Mouse (Mus musculus): ENCODE results near the gene Numa1. TPM values are rescaled to one million over a fixed set of nuclear protein-coding genes. Genes with fewer than 3 reads are reported as not detected.
"Not testable (repeated sequence)": the region's sequence is repeated elsewhere in the genome, so short reads cannot be mapped to it uniquely, and the experiment has no call there.

Gene Numa1
- polyA plus RNA-seq, 1 experiment from 2014 or later, result 40.0 TPM

DNA sequence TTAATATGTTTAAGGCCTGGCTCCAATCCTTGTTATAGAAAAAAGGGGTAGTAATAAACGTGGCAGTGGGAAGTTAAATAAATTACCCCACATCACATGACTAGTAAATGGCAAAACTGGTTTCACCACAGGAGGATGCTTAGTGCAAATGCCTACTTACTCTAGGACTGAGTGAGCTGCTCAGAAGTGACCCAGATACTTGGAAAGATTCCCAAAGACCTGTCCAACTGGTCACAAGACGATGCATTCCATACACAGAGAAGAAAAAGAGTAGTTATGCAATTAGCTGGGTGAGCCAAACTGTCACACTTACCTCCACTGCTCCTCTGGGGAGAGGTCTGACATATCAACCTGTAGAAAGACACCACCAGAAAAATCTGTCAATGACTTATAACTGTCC lies 108.4 kb downstream of the Numa1 start:
- H3K4me2 ChIP-seq, result no peak overlapping the region
- H3K4me1 ChIP-seq (replicated peaks), result no peaks in the 10 kb centered on the region
- peaks cover 21% of the 10 kb centered on the region for H3K36me3 ChIP-seq
- H3K9ac ChIP-seq, result no peak overlapping the region
- H3K27ac ChIP-seq, result no peak overlapping the region
- no peak for ATAC-seq (replicated peaks; ENCODE audit: insufficient number of reproducible peaks, insufficient read depth, low FRiP score, low read depth)
- H3K27me3 ChIP-seq, result no peaks in the 10 kb centered on the region
- 66% methylated on average over 2 of the region's 2 CpGs for WGBS
- H3K4me3 ChIP-seq, result no peak overlapping the region
- H3K9me3 ChIP-seq (replicated peaks), result no peaks in the 10 kb centered on the region

DNA sequence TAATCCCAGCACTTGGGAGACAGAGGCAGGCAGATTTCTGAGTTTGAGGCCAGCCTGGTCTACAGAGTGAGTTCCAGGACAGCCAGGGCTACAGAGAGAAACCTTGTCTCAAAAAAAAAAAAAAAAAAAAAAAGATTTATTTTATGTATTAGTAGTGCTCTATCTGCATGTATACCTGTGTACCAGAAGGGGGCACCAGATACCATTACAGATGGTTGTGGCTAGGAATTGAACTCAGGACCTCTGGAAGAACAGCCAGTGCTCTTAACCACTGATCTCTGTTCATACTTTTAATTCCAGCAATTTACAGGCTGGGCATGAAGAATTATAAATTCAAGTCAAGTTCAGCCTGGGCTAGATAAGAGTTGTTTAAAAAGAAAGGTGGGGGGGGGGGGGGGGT lies 114.6 kb downstream of the Numa1 start:
- H3K36me3 ChIP-seq; ATAC-seq (replicated peaks; ENCODE audit: insufficient number of reproducible peaks, insufficient read depth, low FRiP score, low read depth); H3K9me3 ChIP-seq (replicated peaks); H3K9ac ChIP-seq; H3K4me1 ChIP-seq (replicated peaks); H3K4me3 ChIP-seq; H3K4me2 ChIP-seq; H3K27me3 ChIP-seq; H3K27ac ChIP-seq: not testable (repeated sequence)

DNA sequence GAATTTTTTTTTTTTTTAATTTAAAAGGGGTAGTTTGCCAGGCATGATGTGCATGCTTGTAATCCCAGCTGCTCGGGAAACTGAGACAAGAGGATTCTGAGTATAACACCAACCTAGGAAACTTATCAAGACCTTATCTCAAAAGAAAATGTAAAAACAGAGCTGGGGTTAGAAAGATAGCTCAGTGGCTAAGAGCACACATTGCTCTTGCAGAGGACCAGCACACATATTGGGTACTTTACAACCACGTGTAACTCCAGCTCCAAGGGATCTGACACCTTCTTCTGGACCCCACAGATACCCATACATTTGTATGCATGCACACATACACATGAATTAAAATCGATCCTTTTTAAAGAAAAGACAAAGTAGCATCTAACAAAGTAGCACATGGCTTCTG lies 127.4 kb downstream of the Numa1 start:
- ATAC-seq (replicated peaks; ENCODE audit: insufficient number of reproducible peaks, insufficient read depth, low FRiP score, low read depth), result no peak
- no peaks in the 10 kb centered on the region for H3K27me3 ChIP-seq
- peaks cover 15% of the 10 kb centered on the region for H3K4me1 ChIP-seq (replicated peaks)
- WGBS, result 70% methylated on average over 3 of the region's 3 CpGs
- no peak overlapping the region for H3K4me2 ChIP-seq
- H3K4me3 ChIP-seq, result no peak overlapping the region
- no peak overlapping the region for H3K9ac ChIP-seq
- peaks cover 11% of the 10 kb centered on the region; the same call in 1 of the 2 replicates for H3K36me3 ChIP-seq
- H3K27ac ChIP-seq, result no peak overlapping the region
- H3K9me3 ChIP-seq (replicated peaks), result no peaks in the 10 kb centered on the region

DNA sequence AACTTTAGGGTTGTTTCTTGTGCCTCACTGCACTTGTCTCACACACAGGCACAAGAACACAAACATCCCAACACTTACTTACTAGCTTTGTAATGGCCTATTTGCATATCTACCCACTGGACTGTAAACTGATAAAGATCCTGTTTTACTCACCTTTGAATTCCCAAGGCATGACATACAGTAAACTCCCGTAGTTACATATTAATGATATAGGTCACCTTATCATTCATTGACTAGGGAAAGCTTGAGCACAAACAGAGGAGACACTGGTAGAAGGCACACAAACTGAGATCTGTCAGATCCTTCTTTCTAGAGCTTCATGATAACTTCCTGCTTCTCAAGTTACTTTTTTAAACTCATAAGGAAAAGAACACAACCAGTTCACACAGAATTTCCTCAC lies 128.3 kb downstream of the Numa1 start:
- WGBS, result 71% methylated on average over 1 of the region's 1 CpGs
- Histone ChIP-seq H3K4me2 (no peak overlapping the region), H3K9me3 (replicated peaks) (no peaks in the 10 kb centered on the region), H3K27me3 (no peaks in the 10 kb centered on the region), H3K27ac (no peak overlapping the region), H3K4me3 (no peak overlapping the region), H3K9ac (no peak overlapping the region), H3K36me3 (peaks cover 7% of the 10 kb centered on the region; the same call in 1 of the 2 replicates), H3K4me1 (replicated peaks) (peaks cover 19% of the 10 kb centered on the region)
- ATAC-seq (replicated peaks; ENCODE audit: insufficient number of reproducible peaks, insufficient read depth, low FRiP score, low read depth), result no peak

DNA sequence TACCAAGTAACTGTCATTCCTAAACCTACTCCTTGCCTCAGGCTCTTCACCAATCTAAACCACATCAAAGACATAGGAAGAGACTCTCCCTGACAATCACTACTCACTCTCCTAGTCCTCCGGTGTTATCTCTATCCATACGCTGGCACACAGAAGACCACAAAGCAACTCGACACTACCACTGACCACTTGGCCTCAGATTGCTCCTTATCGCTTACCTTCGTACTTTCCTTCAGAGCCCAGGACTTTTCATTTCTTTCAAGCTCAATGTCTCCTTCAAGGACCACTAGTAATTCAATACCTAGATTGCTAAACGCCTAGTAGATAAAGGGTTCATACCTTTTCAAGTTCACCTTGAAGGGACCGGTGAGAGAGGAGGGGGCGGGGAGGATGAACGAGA lies 130.0 kb downstream of the Numa1 start:
- no peaks in the 10 kb centered on the region for H3K27me3 ChIP-seq
- no peaks in the 10 kb centered on the region for H3K9me3 ChIP-seq (replicated peaks)
- peaks cover 7% of the 10 kb centered on the region; the same call in 1 of the 2 replicates for H3K36me3 ChIP-seq
- peak overlapping the region; percentile 77 for H3K4me3 ChIP-seq
- WGBS, result 47% methylated on average over 9 of the region's 9 CpGs
- H3K9ac ChIP-seq, result no peak overlapping the region
- peak overlapping the region; percentile 73 for H3K4me2 ChIP-seq
- no peak for ATAC-seq (replicated peaks; ENCODE audit: insufficient number of reproducible peaks, insufficient read depth, low FRiP score, low read depth)
- peaks cover 15% of the 10 kb centered on the region for H3K4me1 ChIP-seq (replicated peaks)
- H3K27ac ChIP-seq, result no peak overlapping the region

Other genes starting within 250 kb of the Numa1 start
- gene Phox2a, start 115.8 kb upstream of the Numa1 start, polyA plus RNA-seq (2015; fragmentation: Nextera tagmentation; extraction: Ambion mirVana), result 0.39 and 1.9 TPM in 2 replicates
- gene Inppl1, start 95.9 kb upstream of the Numa1 start, polyA plus RNA-seq (2015; fragmentation: Nextera tagmentation; extraction: Ambion mirVana), result 52.7 and 64.5 TPM in 2 replicates
- gene Folr2, start 76.9 kb upstream of the Numa1 start, polyA plus RNA-seq (2015; fragmentation: Nextera tagmentation; extraction: Ambion mirVana), result 1.1 and 1.9 TPM in 2 replicates
- 48.3 and 54.7 TPM in 2 replicates for gene Anapc15, start 70.4 kb upstream of the Numa1 start, polyA plus RNA-seq (2015; fragmentation: Nextera tagmentation; extraction: Ambion mirVana)
- gene Folr1, start 63.3 kb upstream of the Numa1 start, polyA plus RNA-seq (2015; fragmentation: Nextera tagmentation; extraction: Ambion mirVana), result 4.3 and 6.1 TPM in 2 replicates
- gene Lamtor1, start 28.2 kb upstream of the Numa1 start, polyA plus RNA-seq (2015; fragmentation: Nextera tagmentation; extraction: Ambion mirVana), result 130 and 151 TPM in 2 replicates
- 0.10 and 0.22 TPM in 2 replicates for gene Tomt, start 27.8 kb upstream of the Numa1 start, polyA plus RNA-seq (2015; fragmentation: Nextera tagmentation; extraction: Ambion mirVana)
- 3.9 and 4.6 TPM in 2 replicates for gene Lrrc51, start 216 bp upstream of the Numa1 start, polyA plus RNA-seq (2015; fragmentation: Nextera tagmentation; extraction: Ambion mirVana)
- gene Il18bp, start 84.6 kb downstream of the Numa1 start, polyA plus RNA-seq (2015; fragmentation: Nextera tagmentation; extraction: Ambion mirVana), result 1.5 and 2.3 TPM in 2 replicates
- gene Rnf121, start 131.4 kb downstream of the Numa1 start, polyA plus RNA-seq (2015; fragmentation: Nextera tagmentation; extraction: Ambion mirVana), result 15.0 and 15.6 TPM in 2 replicates
- gene Xndc1, start 131.4 kb downstream of the Numa1 start, polyA plus RNA-seq (2015; fragmentation: Nextera tagmentation; extraction: Ambion mirVana), result 18.9 and 22.0 TPM in 2 replicates
- gene Xntrpc, start 131.6 kb downstream of the Numa1 start, polyA plus RNA-seq (2015; fragmentation: Nextera tagmentation; extraction: Ambion mirVana), result 0.67 and 0.77 TPM in 2 replicates
- 0.09 TPM in 1 of 2 replicates, not detected in the other for gene Trpc2, start 149.0 kb downstream of the Numa1 start, polyA plus RNA-seq (2015; fragmentation: Nextera tagmentation; extraction: Ambion mirVana)
- gene Art1, start 167.6 kb downstream of the Numa1 start, polyA plus RNA-seq (2015; fragmentation: Nextera tagmentation; extraction: Ambion mirVana), result 2.8 and 3.0 TPM in 2 replicates
- 0.98 and 1.1 TPM in 2 replicates for gene Art5, start 175.4 kb downstream of the Numa1 start, polyA plus RNA-seq (2015; fragmentation: Nextera tagmentation; extraction: Ambion mirVana)
- 0.08 TPM in 1 of 2 replicates, not detected in the other for gene Chrna10, start 182.7 kb downstream of the Numa1 start, polyA plus RNA-seq (2015; fragmentation: Nextera tagmentation; extraction: Ambion mirVana)